Mouse (Mus musculus) neural tube, embryonic 15.5 days (tissue): ENCODE measurements around the gene Nnat. TPM values are rescaled to one million over a fixed set of nuclear protein-coding genes. Genes with fewer than 3 reads are reported as not detected.
"Not testable (repeated sequence)": the region's sequence is repeated elsewhere in the genome, so short reads cannot be mapped to it uniquely, and the experiment has no call there.

Source experiments
- ATAC-seq: fragments of 200-750 bp; cut with Nextera tagmentation; 2 replicates; pipeline ENCODE4 v1.8.0; 2017; ENCODE audit warnings: mild to moderate bottlenecking, moderate TSS enrichment, moderate library complexity; ENCODE audit not compliant: low FRiP score
- H3K27ac ChIP-seq: fragments of 300-500 bp; sonication (generic); replicated peaks from 2 replicates; pipeline ENCODE4 v1.5.1; 2015; ENCODE audit warnings: mild to moderate bottlenecking, inconsistent platforms
- H3K27me3 ChIP-seq: fragments of 300-500 bp; sonication (generic); replicated peaks from 2 replicates; pipeline ENCODE4 v1.6.1; 2015; ENCODE audit warnings: inconsistent platforms
- H3K36me3 ChIP-seq: fragments of 300-500 bp; sonication (generic); 2 replicates; pipeline ENCODE4 v1.6.1; 2015; ENCODE audit warnings: inconsistent platforms
- H3K4me1 ChIP-seq: fragments of 300-500 bp; sonication (generic); 2 replicates; pipeline ENCODE4 v1.6.1; 2015; ENCODE audit warnings: inconsistent platforms
- H3K4me2 ChIP-seq: fragments of 300-500 bp; sonication (generic); 2 replicates; pipeline ENCODE4 v1.6.1; 2015; ENCODE audit warnings: inconsistent platforms, mild to moderate bottlenecking, moderate library complexity
- H3K4me3 ChIP-seq: fragments of 300-500 bp; sonication (generic); replicated peaks from 2 replicates; pipeline ENCODE4 v1.5.1; 2015; ENCODE audit warnings: mild to moderate bottlenecking, inconsistent platforms
- H3K9ac ChIP-seq: fragments of 300-500 bp; sonication (generic); replicated peaks from 2 replicates; pipeline ENCODE4 v1.6.1; 2015; ENCODE audit warnings: mild to moderate bottlenecking, inconsistent platforms
- H3K9me3 ChIP-seq: fragments of 300-500 bp; sonication (generic); replicated peaks from 2 replicates; pipeline ENCODE4 v1.6.1; 2016; ENCODE audit warnings: inconsistent platforms
- WGBS: fragments of 180-500 bp; shearing (Covaris S2); methylation state at CpG from one replicate; pipeline ENCODE4 v1.1.7; 2015; ENCODE audit warnings: mixed read lengths; 5-methylcytosine and 5-hydroxymethylcytosine counted together
- polyA plus RNA-seq: library from polyadenylated mRNA; unstranded; fragments of >200 nt; fragmentation: Nextera tagmentation; extraction: Ambion mirVana; gene quantifications from 2 replicates; pipeline ENCODE4 v1.2.1, GENCODE M21; 2015

Gene Nnat
- polyA plus RNA-seq, 1 experiment from 2014 or later = 4,597 TPM

- 86% methylated on average over 11 of the region's 11 CpGs for WGBS
These were observed 7.5 kb downstream of the Nnat start for GRCm38 (mm10) chr2:157567235-157567961.

GRCm38 (mm10) chr2:157568881-157569280, 9.0 kb downstream of the Nnat start:
- WGBS = 26% methylated on average over 2 of the region's 2 CpGs
- Histone ChIP-seq H3K36me3 (no peaks in the 10 kb centered on the region), H3K27ac (no peak overlapping the region), H3K4me2 (no peak overlapping the region), H3K9me3 (no peaks in the 10 kb centered on the region), H3K4me1 (peaks cover 26% of the 10 kb centered on the region), H3K27me3 (no peaks in the 10 kb centered on the region), H3K4me3 (no peak overlapping the region), H3K9ac (no peak overlapping the region)
- no peak for ATAC-seq

More at GRCm38 (mm10) chr2:157567235-157567961, 7.5 kb downstream of the Nnat start:
- Histone ChIP-seq H3K4me2 (peak overlapping the region; percentile 91), H3K36me3 (peaks cover 4% of the 10 kb centered on the region; the same call in 1 of the 2 replicates), H3K9me3 (no peaks in the 10 kb centered on the region), H3K27me3 (no peaks in the 10 kb centered on the region), H3K4me1 (peaks cover 41% of the 10 kb centered on the region), H3K4me3 (peak overlapping the region; percentile 100), H3K27ac (peak overlapping the region; percentile 97), H3K9ac (peak overlapping the region; percentile 98)
- ATAC-seq = no peak

- H3K36me3 ChIP-seq = no peaks in the 10 kb centered on the region
- H3K27ac ChIP-seq = no peak overlapping the region
- ATAC-seq = no peak
- H3K4me1 ChIP-seq = peaks cover 16% of the 10 kb centered on the region
- H3K9me3 ChIP-seq = no peaks in the 10 kb centered on the region
- no peak overlapping the region for H3K9ac ChIP-seq
- no peak overlapping the region for H3K4me2 ChIP-seq
- H3K27me3 ChIP-seq = no peaks in the 10 kb centered on the region
- 74% methylated on average over 9 of the region's 9 CpGs for WGBS
- no peak overlapping the region for H3K4me3 ChIP-seq
These were observed 10.1 kb downstream of the Nnat start for GRCm38 (mm10) chr2:157569796-157570485.

- WGBS = 6% methylated on average over 6 of the region's 6 CpGs
- ATAC-seq = peak; percentile 21; the same call in 1 of the 2 replicates
- Histone ChIP-seq H3K4me1 (peaks cover 10% of the 10 kb centered on the region), H3K36me3 (no peaks in the 10 kb centered on the region), H3K4me2 (no peak within 1 kb of the TSS), H3K9ac (no peak within 1 kb of the TSS), H3K27ac (no peak within 1 kb of the TSS), H3K9me3 (no peaks in the 10 kb centered on the region), H3K4me3 (no peak within 1 kb of the TSS), H3K27me3 (no peaks in the 10 kb centered on the region)
These were observed 11.4 kb downstream of the Nnat start, which contains the start of gene Blcap for GRCm38 (mm10) chr2:157571224-157571832. TSS of gene Blcap (minus strand) at chr2:157571274.

- Histone ChIP-seq H3K4me3 (no peak overlapping the region), H3K36me3 (no peaks in the 10 kb centered on the region), H3K4me2 (no peak overlapping the region), H3K9ac (no peak overlapping the region), H3K27ac (no peak overlapping the region), H3K27me3 (no peaks in the 10 kb centered on the region), H3K9me3 (no peaks in the 10 kb centered on the region), H3K4me1 (no peaks in the 10 kb centered on the region)
- no peak for ATAC-seq
- WGBS = 67% methylated on average over 2 of the region's 2 CpGs
These were observed 12.9 kb downstream of the Nnat start for GRCm38 (mm10) chr2:157572786-157573185.

DNA sequence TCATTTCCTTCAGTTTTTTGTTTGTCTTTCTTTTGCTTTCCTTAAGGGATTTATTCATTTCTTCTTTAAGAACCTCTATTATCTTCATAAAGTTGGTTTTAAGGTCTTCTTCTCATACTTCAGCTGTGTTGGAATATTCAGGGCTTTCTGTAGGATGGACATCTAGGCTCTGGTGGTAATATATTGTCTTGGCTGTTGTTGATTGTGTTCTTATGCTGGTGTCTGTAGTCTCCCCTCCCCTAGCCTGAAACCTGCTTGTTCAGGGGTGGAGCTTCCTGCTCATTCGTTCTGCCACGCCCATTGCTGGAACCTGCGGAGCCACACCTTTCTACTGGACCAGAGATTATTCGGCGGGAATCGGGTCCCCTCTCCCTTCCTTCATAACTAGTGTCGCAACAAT, 25.5 kb downstream of the Nnat start:
- H3K36me3 ChIP-seq, ATAC-seq: not testable (repeated sequence)
- WGBS = 22% methylated on average over 7 of the region's 7 CpGs

GRCm38 (mm10) chr2:157596876-157597566, 37.1 kb downstream of the Nnat start:
- Histone ChIP-seq H3K9me3 (no peaks in the 10 kb centered on the region), H3K4me3 (no peak overlapping the region), H3K9ac (no peak overlapping the region), H3K36me3 (no peaks in the 10 kb centered on the region), H3K4me2 (0 out of 2 replicates have a peak overlapping the region, but pooled peaks have one; percentile 11), H3K4me1 (no peaks in the 10 kb centered on the region), H3K27me3 (no peaks in the 10 kb centered on the region), H3K27ac (no peak overlapping the region)
- no peak for ATAC-seq
- 66% methylated on average over 22 of the region's 22 CpGs for WGBS

More for the DNA sequence above, 25.5 kb downstream of the Nnat start:
- H3K4me1 ChIP-seq, H3K27ac ChIP-seq, H3K27me3 ChIP-seq, H3K9me3 ChIP-seq, H3K9ac ChIP-seq, H3K4me2 ChIP-seq, H3K4me3 ChIP-seq: not testable (repeated sequence)

DNA sequence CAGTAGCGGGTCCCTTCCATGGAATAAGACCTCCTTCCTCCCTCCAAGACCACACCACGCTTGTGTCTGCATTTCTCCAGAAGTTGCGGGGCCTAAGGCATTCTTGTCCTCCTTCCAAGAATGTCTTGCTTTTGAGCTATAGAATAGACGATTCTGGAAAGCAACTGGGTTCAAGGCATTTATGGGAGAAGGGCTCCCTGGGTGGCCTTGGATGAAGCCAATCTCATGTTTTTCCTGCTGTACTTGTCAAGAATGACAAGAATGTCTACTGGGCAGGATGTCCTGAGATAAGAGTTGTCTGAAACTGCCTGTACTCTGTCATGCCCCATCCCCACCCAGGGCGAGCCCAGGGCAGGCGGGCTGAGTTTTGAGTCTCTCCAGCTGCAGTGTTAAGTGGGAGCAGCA, 41.6 kb downstream of the Nnat start:
- peaks cover 6% of the 10 kb centered on the region for H3K4me1 ChIP-seq
- no peaks in the 10 kb centered on the region; the same call in 1 of the 2 replicates for H3K27me3 ChIP-seq
- H3K27ac ChIP-seq = no peak overlapping the region
- H3K4me3 ChIP-seq = no peak overlapping the region
- 78% methylated on average over 6 of the region's 6 CpGs for WGBS
- no peaks in the 10 kb centered on the region for H3K36me3 ChIP-seq
- no peak overlapping the region for H3K9ac ChIP-seq
- no peak overlapping the region for H3K4me2 ChIP-seq
- H3K9me3 ChIP-seq = no peaks in the 10 kb centered on the region
- no peak for ATAC-seq

DNA sequence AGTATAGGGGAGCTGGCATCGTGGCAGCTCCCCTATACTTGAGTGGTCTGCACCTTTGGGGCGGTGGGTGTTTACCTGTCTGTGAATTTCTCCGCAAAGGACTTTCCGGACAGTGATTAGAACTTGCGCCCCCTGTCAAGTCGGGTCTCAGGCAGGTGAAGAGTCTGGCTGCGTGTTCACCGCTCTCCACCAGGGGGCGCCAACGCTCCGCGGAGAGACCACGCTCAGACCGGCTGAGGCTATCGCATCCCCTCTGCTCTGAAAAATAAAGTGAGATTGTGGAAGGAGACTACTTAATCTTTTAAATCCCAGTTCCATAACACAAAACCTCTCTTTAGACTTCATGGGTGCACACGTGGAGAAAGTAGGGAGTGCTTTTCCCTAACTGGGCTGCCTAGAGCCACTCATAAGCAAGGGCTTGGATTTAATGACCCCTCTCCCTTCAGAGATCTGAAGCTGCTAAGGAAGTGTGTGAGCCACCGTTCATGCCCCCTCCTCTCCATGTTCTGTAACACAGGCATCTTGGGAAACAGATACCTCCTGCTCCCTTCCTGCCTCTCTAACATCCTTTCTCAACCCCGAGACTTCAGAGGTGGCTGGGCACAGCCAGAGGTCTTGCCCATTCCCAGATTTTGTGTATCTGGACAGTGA, 45.3 kb downstream of the Nnat start:
- H3K9ac ChIP-seq = no peak overlapping the region
- H3K4me1 ChIP-seq = peaks cover 20% of the 10 kb centered on the region
- H3K27ac ChIP-seq = 0 out of 2 replicates have a peak overlapping the region, but pooled peaks have one; percentile 1
- 7% methylated on average over 18 of the region's 18 CpGs for WGBS
- no peak overlapping the region for H3K4me2 ChIP-seq
- no peaks in the 10 kb centered on the region; the same call in 1 of the 2 replicates for H3K27me3 ChIP-seq
- H3K9me3 ChIP-seq = no peaks in the 10 kb centered on the region
- ATAC-seq = peak; percentile 74; the same call in 1 of the 2 replicates
- H3K4me3 ChIP-seq = no peak overlapping the region
- H3K36me3 ChIP-seq = no peaks in the 10 kb centered on the region

DNA sequence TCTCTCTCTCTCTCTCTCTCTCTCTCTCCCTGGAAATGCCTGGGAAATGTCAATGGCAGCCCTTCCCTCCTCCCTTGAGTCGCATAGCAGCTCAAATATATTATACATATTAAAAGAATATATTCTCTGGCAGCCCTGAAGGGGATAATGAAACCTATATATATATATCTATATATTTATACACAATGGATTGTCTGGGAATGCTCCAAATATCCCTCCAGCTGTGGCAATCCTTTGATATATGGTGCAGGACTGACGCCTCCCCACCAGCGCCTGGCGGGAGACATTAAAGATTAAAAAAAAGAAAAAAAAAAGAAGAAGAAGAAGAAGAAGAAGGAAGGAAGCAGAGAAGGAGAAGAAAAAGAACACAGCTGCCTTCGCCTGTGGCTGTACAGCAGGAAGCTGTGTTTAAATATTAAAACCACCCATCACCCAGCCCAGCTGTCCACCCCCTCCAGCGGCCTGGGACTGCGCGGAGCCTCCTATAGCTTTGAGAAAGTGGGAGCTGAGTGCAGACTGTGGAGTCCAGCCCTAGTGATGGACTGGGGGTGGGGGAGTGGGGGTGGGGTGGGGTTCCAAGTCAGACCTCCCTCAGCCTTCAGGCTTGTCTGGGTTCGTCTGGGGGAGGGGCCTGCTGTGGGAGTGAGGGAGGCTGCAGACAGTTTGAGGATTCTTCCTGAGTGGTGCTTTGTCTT, 47.8 kb downstream of the Nnat start:
- H3K4me1 ChIP-seq = peaks cover 20% of the 10 kb centered on the region
- peak; percentile 64 for ATAC-seq
- no peak overlapping the region for H3K9ac ChIP-seq
- H3K9me3 ChIP-seq = no peaks in the 10 kb centered on the region
- H3K4me3 ChIP-seq = no peak overlapping the region
- no peaks in the 10 kb centered on the region for H3K36me3 ChIP-seq
- no peaks in the 10 kb centered on the region; the same call in 1 of the 2 replicates for H3K27me3 ChIP-seq
- H3K4me2 ChIP-seq = no peak overlapping the region
- H3K27ac ChIP-seq = peak overlapping the region; percentile 65
- 37% methylated on average over 9 of the region's 9 CpGs for WGBS
